Mouse (Mus musculus) hindbrain, embryonic 10.5 days (tissue): ENCODE data around the gene Pou2f2. TPM values are rescaled to one million over a fixed set of nuclear protein-coding genes. Genes with fewer than 3 reads are reported as not detected.
A peak's percentile ranks its signal among the peaks of the same experiment; 100 is the strongest.

Experiments
- DNase-seq: peaks from one replicate; pipeline ENCODE4 v3.0.0-alpha.2; 2017; ENCODE audit warnings: low spot score
- H3K27ac ChIP-seq: fragments of 300-500 bp; sonication (generic); 2 replicates; pipeline ENCODE4 v1.5.1; 2016; ENCODE audit warnings: mild to moderate bottlenecking, moderate library complexity
- H3K27me3 ChIP-seq: fragments of 300-500 bp; sonication (generic); 2 replicates; pipeline ENCODE4 v1.6.1; 2016; ENCODE audit warnings: mild to moderate bottlenecking; ENCODE audit not compliant: poor library complexity, insufficient read depth, severe bottlenecking
- H3K36me3 ChIP-seq: fragments of 300-500 bp; sonication (generic); 2 replicates; pipeline ENCODE4 v1.6.1; 2016; ENCODE audit warnings: mild to moderate bottlenecking, moderate library complexity
- H3K4me1 ChIP-seq: fragments of 300-500 bp; sonication (generic); replicated peaks from 2 replicates; pipeline ENCODE4 v1.6.1; 2016; ENCODE audit warnings: mild to moderate bottlenecking
- H3K4me3 ChIP-seq: fragments of 300-500 bp; sonication (generic); 2 replicates; pipeline ENCODE4 v1.5.1; 2016; ENCODE audit warnings: mild to moderate bottlenecking, moderate library complexity
- H3K9me3 ChIP-seq: fragments of 300-500 bp; sonication (generic); 2 replicates; pipeline ENCODE4 v1.6.1; 2016; ENCODE audit warnings: mild to moderate bottlenecking, moderate library complexity
- WGBS: fragments of 180-500 bp; shearing (Covaris S2); methylation state at CpG from one replicate; pipeline ENCODE4 v1.1.7; 2016; 5-methylcytosine and 5-hydroxymethylcytosine counted together
- polyA plus RNA-seq: library from polyadenylated mRNA; unstranded; fragments of >200 nt; fragmentation: Nextera tagmentation; extraction: Ambion mirVana; gene quantifications from 2 replicates; pipeline ENCODE4 v1.2.1, GENCODE M21; 2016

Pou2f2 gene
- polyA plus RNA-seq, 1 experiment from 2014 or later = 41.0 TPM

DNA sequence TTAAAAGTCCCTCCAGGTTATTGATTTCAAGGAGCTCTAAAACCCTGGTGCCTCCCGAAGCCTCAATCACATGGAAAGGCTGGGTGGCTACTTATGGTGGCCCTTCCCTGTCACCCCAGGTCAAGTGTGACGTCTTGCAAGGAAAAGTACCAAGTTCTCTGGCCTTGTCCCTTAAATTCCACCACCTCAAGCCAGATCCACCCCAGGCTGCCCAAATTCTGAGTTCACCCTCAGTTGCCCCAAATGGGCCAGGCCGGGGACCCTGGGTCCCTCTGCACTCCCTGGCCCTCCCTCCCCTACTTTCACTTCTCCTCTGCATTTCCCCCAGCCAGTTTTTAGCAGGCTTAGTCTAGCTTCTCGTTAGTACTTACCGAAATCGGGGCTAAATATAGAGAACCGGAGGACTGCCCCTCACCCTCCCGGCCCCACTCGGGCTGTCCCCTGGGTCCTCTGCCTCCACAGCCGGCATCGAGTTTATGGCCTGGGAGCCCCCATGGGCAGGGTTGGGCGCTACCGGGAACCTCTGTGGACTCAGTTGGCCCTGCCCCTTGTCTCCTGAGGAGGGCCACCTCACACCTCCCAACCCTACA, 50.0 kb downstream of the Pou2f2 start:
- Histone ChIP-seq H3K27me3 (peaks cover 47% of the 10 kb centered on the region), H3K27ac (no peak overlapping the region), H3K4me3 (no peak overlapping the region), H3K4me1 (peaks cover 23% of the 10 kb centered on the region), H3K36me3 (no peaks in the 10 kb centered on the region), H3K9me3 (no peaks in the 10 kb centered on the region)
- 73% methylated on average over 13 of the region's 13 CpGs for WGBS
- DNase-seq = no peak

DNA sequence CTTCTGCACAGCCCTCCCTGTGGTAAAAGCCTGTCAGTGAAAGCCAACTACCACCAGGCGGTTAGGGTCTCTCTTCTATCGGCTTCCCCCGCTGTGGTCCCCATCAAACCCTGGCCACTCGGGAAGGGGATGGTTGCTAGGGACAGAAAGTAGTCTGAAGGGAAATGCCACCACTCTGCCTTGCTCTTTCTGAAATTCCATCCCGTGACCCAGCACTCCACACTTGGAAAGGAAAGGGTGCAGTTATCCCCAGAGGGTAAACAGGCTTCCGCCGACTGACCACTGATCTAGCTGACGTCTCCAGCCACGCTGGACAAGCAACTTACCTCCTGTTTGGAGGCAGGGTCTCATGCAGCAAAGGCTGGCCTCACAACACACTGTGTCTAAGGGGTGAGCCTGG, 51.6 kb downstream of the Pou2f2 start:
- H3K27ac ChIP-seq = no peak overlapping the region
- peaks cover 8% of the 10 kb centered on the region for H3K4me1 ChIP-seq
- H3K9me3 ChIP-seq = no peaks in the 10 kb centered on the region
- no peak overlapping the region for H3K4me3 ChIP-seq
- DNase-seq = no peak
- H3K36me3 ChIP-seq = no peaks in the 10 kb centered on the region
- peaks cover 31% of the 10 kb centered on the region for H3K27me3 ChIP-seq
- 67% methylated on average over 9 of the region's 9 CpGs for WGBS

DNA sequence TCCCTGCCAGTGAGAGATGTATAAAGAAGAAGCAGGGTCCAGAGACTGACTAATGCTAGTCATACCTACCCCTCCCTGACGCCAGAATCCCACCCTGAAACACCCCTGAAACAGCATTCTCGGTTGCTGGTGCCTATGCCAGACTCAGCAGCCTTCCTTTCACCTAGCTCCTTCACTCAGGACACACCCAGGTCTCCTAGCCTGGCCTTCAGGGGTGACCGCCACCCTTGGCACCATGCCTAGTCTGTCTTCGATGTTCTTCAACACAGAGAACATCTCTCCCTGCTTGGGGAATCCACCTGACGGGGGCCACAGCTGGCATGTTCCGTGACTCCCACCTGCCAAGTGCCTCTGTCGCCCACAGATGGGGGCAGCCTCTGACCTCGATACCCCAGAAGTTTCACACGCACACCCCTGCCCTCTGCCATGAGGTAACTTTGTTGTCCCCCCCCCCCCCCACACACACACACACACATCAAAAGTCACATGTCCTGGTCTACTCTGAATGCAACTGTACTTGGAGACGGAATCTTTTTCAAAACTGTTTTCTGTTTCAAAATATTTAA, 53.7 kb downstream of the Pou2f2 start:
- no peak for DNase-seq
- no peak overlapping the region for H3K4me3 ChIP-seq
- H3K27me3 ChIP-seq = peaks cover 10% of the 10 kb centered on the region; the same call in 1 of the 2 replicates
- no peaks in the 10 kb centered on the region for H3K9me3 ChIP-seq
- H3K4me1 ChIP-seq = no peaks in the 10 kb centered on the region
- H3K36me3 ChIP-seq = no peaks in the 10 kb centered on the region
- no peak overlapping the region for H3K27ac ChIP-seq
- whole genome bisulfite sequencing = 81% methylated on average over 10 of the region's 10 CpGs

DNA sequence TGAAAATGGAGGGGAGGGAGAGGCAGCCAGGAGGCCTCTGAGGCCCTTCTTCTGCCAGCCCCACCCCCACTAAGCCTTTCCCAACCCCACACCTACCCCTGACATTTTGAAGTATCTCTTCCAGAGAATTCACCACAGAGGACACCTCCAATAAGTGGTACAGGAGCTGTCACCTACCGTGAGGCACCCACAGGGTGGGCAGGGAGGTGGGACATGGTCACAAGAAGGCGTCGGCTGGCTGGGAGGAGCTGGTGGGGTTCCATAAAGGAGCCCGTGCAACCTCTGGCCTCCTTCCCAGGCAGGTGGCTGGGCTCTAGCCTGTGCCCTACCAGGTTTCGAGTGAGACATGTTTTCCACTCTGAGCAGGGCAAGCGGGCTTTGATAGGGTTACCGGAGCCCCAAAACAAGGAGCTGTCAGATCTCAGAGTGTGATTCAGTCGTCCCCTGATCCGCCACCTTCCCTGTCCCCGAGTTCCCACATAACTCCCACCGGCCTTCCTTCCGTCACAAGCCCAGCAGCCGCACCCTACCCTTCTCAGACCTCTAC, 58.2 kb downstream of the Pou2f2 start:
- Histone ChIP-seq H3K27ac (no peak overlapping the region), H3K27me3 (peaks cover 3% of the 10 kb centered on the region; the same call in 1 of the 2 replicates), H3K4me1 (peaks cover 12% of the 10 kb centered on the region), H3K36me3 (no peaks in the 10 kb centered on the region), H3K4me3 (no peak overlapping the region), H3K9me3 (no peaks in the 10 kb centered on the region)
- no peak for DNase-seq
- WGBS = 70% methylated on average over 13 of the region's 13 CpGs

DNA sequence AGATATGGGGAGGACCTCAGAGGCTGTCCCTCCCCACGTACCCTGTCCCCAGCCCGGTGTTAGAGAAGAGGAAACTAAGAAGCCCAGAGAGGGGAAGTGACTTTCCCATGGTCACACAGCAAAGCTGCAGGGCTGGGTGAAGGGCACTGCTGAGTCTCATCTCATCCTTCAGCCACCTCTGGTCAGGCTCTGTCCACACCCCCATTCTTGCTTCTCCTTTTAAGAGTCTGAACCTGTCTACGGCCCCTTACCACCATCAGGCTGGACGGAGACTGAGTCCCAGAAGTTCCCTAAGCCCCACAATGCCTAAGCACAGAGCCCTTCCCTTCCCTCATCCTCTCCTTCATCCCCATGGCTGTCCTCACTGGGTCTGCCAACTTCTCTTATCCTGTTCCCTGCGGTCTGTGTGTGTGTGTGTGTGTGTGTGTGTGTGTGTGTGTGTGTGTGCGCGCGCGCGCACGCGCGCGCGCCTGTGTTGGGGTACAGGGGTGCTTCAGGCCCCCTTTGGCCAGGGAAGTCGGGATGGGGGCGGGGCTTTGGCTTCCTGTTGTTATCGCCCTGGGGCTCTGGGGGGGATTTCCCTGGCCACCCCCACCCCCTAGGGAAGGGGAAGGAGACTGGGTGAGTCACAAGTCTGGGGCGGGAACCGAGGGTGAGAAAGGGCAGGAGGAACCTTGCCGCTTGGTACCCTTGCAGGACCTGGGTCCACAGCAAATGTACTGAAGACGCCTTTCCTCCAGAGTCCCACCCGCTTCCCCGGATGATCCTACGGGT, 59.3 kb downstream of the Pou2f2 start:
- WGBS = 76% methylated on average over 22 of the region's 25 CpGs
- H3K4me3 ChIP-seq = no peak overlapping the region
- peaks cover 10% of the 10 kb centered on the region for H3K36me3 ChIP-seq
- H3K4me1 ChIP-seq = peaks cover 16% of the 10 kb centered on the region
- H3K27ac ChIP-seq = no peak overlapping the region
- H3K9me3 ChIP-seq = no peaks in the 10 kb centered on the region
- peaks cover 13% of the 10 kb centered on the region for H3K27me3 ChIP-seq
- no peak for DNase-seq

DNA sequence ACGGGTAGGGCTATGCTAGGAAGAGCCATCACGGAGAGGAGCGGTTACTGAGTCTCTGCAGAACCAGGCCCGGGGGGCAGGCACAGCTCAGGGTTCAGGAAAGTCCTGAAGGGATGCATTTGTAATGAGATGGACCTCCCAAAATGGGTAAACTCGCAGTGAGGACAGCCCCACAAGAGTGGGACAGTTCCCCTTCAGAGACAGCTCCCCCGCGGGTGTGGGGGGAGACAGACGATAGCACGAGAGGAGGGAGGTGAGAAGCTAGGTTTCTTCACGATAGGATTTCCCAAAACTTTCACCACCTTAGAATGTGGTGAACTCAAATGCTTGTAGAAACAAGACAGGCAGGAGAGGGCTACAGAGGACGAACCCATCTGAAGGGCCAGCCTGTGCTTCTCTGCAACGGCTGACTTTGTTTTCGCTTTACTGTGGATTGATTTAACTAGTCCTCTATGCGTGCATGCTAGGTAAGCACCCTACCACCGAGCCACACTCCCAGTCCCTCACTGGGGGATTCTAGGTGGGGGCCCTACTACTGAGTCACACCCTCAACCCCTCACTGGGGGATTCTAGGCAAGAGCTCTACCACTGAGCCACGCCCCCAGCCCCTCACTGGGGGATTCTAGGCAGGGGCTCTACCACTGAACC, 66.4 kb downstream of the Pou2f2 start:
- Histone ChIP-seq H3K27me3 (peaks cover 18% of the 10 kb centered on the region), H3K27ac (no peak overlapping the region), H3K9me3 (no peaks in the 10 kb centered on the region), H3K4me3 (no peak overlapping the region), H3K4me1 (peaks cover 5% of the 10 kb centered on the region; the same call in 1 of the 2 replicates), H3K36me3 (peaks cover 25% of the 10 kb centered on the region)
- WGBS = 86% methylated on average over 16 of the region's 16 CpGs
- DNase-seq = no peak

DNA sequence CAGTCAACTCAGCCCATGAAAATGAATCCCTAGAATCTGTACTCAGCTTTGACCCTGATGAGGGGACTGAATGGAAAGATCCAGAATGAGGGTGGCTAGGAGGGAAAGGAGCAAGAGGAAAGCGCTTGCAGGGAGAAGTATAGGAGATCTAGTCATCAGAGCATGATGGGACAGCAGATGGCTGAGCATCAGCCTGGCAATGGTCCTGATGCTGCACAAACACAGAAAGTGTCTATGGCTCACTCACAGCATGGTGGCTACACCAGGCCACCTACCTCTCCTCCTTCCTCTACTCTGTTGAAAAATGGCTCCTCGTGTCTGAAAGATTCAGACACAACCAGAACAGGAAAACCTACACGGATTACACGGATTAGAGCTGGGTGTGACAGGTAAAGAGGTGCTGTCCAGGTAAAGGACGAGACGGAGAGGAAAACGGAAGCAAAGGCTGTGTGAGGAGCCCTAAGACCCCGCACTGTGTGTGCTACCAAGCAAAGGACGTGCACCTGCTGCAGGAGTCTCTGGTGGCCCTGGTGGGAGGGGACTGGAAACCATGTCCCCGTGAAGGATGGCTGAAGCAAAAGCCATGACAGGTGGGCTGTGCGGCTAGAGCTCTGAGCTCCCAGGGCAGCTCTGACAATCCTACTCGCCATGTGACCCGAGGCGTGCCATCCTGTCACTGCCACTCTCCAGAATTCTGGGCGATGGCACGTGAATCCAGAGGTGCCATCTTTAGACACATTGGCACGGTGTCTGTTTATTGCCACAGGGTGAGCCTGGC, 67.2 kb downstream of the Pou2f2 start:
- Histone ChIP-seq H3K27me3 (peaks cover 18% of the 10 kb centered on the region), H3K36me3 (peaks cover 25% of the 10 kb centered on the region), H3K4me3 (no peak overlapping the region), H3K4me1 (peaks cover 8% of the 10 kb centered on the region; the same call in 1 of the 2 replicates), H3K27ac (no peak overlapping the region), H3K9me3 (no peaks in the 10 kb centered on the region)
- no peak for DNase-seq
- 91% methylated on average over 17 of the region's 17 CpGs for WGBS

DNA sequence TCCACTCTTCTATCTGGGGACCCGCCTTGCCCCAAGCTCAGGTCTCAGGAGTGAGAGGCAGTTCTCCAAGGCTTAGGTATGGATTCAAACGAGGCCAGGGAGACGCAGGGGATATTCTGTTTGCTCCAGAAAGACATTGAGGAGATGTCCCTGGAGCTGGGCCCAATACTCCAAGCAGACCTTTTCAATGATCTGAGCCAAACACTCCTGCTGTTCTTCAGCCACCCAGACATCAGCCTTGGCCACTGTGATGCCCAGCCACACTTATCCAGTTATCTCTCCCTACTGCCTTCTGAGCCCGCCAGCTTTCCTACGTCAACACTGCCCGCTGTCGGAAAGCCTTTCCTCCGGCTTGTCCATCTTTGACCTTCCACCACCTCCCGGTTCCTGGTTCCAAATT, 69.2 kb downstream of the Pou2f2 start:
- Histone ChIP-seq H3K36me3 (peaks cover 16% of the 10 kb centered on the region), H3K9me3 (no peaks in the 10 kb centered on the region), H3K4me3 (no peak overlapping the region), H3K27ac (no peak overlapping the region), H3K4me1 (peaks cover 13% of the 10 kb centered on the region), H3K27me3 (peaks cover 5% of the 10 kb centered on the region; the same call in 1 of the 2 replicates)
- DNase-seq = no peak
- 87% methylated on average over 9 of the region's 9 CpGs for WGBS

DNA sequence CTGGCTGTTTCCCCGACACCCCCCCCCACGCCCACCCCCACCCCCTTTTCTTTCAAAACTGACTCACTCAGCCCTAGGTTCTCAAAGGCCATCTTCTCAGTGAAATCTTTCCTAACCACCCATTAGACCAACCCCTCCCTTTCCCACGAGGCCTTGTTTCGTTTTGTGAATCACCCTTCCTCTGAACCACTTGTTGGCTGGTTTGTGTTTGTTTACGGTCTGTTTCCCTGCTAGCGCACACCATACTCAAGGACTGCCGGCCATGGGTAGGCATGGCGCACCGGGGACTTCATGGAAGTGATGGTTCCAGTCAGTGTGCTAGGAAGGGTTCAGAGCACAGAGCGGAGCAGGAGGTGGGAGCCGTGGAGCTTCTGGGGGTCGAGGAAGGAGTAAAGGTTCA, 70.2 kb downstream of the Pou2f2 start:
- H3K4me3 ChIP-seq = no peak overlapping the region
- no peak overlapping the region for H3K27ac ChIP-seq
- WGBS = 84% methylated on average over 12 of the region's 12 CpGs
- no peaks in the 10 kb centered on the region for H3K9me3 ChIP-seq
- no peak for DNase-seq
- H3K36me3 ChIP-seq = peaks cover 6% of the 10 kb centered on the region; the same call in 1 of the 2 replicates
- peaks cover 11% of the 10 kb centered on the region for H3K4me1 ChIP-seq
- H3K27me3 ChIP-seq = no peaks in the 10 kb centered on the region

DNA sequence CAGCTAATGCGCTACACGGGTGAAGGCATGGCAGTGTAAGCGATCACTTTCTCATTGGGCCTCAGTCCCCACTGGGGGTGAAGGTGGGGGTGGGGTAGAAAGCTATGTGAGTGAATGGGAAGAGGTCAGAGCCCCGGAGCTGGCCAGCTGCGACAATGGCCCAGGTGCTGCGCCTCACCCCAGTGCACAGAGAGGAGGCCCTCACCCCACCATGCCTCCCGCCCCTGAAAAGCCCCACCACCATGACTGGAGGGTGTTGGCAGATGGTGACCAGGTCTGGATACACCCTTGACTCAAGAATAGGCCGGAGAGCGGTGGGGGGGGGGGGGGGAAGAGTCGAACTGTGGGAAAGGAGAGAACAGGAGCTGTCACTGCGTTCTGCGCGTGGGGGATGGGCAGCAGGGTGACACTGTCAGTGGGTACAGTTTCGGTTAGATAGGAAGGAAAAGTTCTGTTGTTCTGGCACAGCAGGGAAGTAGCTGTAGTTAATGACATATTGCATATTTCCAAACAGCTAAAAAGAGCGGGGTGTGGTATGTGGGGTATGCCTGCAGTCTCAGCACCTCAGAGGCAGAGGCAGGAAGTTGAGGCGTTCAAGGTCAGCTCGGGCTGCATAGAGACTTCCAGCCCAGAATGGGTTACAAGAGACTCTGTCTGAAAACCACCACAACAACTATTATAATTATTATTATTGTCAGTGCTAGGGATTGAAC, 72.6 kb downstream of the Pou2f2 start:
- Histone ChIP-seq H3K9me3 (no peaks in the 10 kb centered on the region), H3K36me3 (no peaks in the 10 kb centered on the region), H3K4me1 (peaks cover 14% of the 10 kb centered on the region), H3K4me3 (no peak overlapping the region; the same call in 1 of the 2 replicates), H3K27ac (peak overlapping the region; percentile 64), H3K27me3 (no peaks in the 10 kb centered on the region)
- DNase-seq = peak; percentile 32
- 41% methylated on average over 17 of the region's 17 CpGs for WGBS

DNA sequence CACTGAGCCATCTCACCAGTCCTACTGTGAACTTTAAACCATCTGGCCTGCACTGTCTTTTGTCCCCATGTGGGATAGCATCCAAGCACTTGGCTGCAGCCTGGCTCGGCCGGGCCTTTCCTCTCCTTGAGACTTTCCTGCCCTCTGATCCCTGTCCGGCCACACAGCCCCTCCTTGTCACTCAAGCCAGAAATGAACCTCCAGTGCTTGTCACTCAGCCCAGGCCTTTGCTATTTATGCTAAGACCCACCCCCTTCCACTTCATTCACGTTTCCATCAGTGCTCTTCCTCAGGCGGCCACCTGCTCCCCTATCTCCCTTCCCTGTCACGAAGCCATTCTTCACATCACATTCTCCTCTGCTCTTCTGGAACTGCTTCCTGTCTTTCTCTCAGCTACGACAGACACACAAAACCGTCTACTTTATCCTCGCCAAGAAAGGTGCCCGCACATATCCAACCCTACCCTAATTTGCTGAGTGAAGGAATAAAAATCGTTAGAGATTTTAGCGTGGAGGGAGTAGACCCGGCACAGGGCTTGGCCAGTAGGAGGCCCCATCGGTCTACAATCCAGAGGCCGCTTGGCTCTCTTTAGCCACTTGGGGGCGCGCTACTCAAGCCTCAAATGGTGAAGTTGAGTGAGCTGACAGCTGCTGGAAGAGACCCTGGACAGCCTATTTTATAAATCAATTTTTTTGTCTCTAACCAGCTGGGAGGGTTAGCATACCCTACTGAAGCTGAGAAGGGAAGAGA, 73.9 kb downstream of the Pou2f2 start:
- Histone ChIP-seq H3K27me3 (no peaks in the 10 kb centered on the region), H3K4me3 (no peak overlapping the region), H3K9me3 (no peaks in the 10 kb centered on the region), H3K27ac (no peak overlapping the region), H3K4me1 (peaks cover 14% of the 10 kb centered on the region), H3K36me3 (no peaks in the 10 kb centered on the region)
- peak; percentile 87 for DNase-seq
- 17% methylated on average over 17 of the region's 17 CpGs for WGBS
